Mouse (Mus musculus) T-cell, adult 2 months (primary cell): ENCODE results near the gene Hoxb8.

Source experiments
- DNase-seq: peaks from one replicate; pipeline ENCODE4 v3.0.0; 2022; ENCODE audit warnings: low spot score

The Hoxb8 gene

DNA sequence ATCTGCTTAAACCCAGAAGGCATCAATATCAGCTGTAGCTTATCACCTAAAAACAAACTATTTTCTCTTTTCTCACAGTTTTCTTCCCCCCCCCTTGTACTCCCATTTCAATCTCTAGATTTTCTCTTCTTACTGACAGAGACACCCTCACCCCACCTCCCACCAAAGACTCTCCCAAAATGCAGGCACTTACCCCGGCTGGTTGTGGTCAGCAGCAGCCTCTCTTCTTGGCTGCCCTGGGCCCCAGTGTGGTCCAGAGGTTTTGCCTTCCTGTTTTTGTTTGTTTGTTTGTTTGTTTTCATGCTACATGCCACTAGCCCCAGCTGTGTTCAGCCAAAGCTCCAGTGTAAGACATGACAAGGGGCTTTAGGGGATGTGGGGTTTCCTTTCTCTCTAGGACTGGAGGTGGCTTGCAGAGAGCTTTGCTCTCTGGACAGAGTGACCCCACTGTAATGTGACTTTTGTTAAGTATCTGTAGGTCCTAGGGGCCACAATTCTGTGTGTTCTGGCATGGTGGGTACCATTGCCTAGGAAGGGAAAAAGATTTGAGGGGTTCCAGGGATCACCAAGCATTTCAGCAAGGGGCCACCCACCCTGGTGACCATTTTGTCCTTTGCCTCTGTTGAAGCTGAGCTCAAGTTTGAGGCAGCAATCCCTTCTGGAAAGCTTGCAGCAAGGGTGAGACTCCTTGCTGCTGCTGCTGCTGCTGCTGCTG is 13.5 kb upstream of the Hoxb8 start:
- no peak for DNase-seq

DNA sequence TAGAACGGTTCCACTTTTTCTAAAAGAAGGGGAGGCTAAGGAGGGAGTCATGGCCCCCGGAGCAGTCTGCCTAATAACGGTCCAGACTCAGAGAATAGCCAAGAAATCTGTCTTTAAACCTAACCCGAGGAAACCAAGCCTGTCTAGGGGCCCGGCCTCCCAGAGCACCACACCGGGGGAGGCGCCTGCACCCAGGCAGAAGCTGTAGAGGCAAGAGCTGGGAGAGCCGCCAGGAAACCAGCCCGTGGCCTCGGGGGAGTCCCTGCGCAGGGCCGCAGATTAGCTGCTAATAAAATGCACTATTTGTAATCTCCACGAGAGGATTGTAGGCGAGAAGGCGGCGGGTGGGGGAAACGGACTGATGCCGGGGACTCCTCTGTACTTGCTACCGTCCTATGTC is 11.8 kb upstream of the Hoxb8 start:
- DNase-seq = no peak

DNA sequence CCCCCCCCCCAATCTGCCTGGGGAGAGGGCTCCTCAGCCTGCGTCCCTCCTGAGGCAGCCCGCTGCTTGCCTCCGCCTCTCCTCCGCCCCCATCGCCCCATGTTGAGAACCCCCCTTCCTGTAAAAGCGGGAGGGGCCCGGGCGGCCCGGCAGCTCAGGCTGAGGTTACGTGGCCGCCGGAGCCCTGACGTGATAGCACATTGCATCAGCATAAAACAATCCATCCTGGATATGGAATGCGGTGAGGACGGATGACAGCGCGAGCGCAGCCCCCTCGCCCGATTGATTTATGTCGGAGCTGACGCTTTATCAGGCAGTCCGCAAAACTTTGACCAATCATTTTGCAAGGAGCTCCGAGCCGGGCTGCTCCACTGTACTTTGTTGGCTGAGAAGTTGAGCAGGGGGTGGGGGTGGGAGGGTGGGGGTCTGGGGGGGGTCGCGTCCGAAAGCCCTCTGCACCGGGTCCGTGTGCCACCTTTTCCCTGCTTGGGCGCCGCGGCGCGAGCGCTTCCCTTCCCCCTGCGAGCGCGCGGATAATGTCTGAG is 10.6 kb upstream of the Hoxb8 start, which contains the start of gene Hoxb9:
TSS of gene Hoxb9 (plus strand) at position 462 of the 545 bp plus-strand sequence.
- DNase-seq = peak; percentile 46

DNA sequence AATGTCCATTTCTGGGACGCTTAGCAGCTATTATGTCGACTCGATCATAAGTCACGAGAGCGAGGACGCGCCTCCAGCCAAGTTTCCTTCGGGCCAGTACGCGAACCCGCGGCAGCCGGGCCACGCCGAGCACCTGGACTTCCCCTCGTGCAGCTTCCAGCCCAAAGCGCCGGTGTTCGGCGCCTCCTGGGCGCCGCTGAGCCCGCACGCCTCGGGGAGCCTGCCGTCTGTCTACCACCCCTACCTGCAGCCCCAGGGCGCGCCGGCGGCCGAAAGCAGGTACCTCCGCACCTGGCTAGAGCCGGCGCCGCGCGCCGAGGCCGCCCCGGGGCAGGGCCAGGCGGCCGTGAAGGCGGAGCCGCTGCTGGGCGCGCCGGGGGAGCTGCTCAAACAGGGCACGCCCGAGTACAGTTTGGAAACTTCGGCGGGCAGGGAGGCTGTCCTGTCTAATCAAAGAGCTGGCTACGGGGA is 10.1 kb upstream of the Hoxb8 start:
- no peak for DNase-seq

DNA sequence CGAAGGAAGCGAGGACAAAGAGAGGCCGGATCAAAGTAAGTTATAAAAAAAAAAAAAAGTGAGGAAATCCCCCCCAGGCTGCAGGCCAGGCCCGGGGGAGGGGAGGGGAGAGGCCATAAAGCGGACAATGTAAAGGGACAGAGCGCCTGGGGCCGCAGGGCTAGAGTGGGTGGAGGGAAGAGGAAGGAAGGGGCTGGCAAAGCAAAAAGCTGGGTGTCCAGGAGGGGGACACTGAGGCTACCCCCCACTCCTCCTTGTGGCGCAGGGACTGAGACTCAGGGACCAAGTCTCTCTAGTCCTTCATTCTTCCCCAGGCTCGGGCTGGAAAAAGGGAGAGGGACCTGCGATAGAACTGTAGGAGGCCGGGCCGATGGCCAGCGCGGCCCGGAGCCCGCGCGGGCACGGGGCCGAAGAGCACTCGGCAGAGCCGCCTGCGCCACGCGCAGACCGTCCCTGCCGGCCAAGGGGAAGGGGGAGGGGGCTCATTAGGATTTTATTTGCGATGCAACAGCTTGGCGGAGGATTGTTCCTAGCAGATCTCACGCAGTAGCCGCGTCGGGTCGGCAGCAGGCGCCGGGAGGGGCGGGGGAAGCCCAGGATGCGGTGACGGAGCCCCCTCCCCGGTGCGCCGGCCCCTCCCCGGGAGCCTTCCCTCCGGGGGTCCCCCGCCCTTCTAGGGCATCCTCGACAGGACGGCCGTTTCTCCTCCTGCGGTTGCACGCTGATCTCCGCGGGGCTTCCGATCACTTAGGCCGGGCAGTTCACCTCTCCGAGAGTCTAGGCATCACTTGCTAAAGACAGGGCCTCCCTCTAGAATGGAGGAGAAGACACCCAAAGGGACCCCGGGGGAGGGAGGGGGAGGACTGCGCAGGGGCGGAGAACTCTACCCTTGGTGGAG is 9.4 kb upstream of the Hoxb8 start:
- no peak for DNase-seq

DNA sequence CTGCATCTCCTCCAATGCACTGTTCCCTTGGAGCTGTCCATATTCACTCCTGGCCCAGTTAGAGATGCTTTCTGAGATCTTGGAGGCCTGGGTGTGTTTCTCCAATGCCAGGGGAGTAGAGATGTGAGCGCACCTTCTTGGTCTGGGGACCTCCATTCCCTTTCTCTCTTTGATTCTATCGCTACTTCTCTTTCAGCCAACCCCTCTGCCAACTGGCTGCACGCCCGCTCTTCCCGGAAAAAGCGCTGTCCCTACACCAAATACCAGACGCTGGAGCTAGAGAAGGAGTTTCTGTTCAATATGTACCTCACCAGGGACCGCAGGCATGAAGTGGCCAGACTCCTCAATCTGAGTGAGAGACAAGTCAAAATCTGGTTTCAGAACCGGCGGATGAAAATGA is 7.3 kb upstream of the Hoxb8 start:
- no peak for DNase-seq

DNA sequence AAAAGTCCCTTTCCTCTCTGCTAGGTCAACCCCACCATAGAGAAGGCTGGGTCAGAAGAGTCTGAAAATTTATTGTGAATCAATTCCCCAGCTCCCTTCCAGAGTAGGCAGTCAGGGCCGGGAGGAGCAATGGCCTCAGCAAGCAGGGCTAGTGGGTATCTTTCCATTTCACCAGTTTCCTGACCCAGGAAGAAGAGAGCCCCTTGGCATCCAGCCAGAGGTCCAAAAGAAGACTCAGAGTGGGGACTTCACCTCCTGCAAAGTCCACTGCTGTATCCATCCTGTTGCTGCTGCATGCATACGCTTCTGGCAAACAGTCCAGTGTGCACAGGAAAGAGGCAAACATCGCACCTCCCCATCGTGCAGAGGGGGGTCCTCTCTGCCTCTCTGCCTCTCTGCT is 5.8 kb upstream of the Hoxb8 start:
- DNase-seq = no peak

DNA sequence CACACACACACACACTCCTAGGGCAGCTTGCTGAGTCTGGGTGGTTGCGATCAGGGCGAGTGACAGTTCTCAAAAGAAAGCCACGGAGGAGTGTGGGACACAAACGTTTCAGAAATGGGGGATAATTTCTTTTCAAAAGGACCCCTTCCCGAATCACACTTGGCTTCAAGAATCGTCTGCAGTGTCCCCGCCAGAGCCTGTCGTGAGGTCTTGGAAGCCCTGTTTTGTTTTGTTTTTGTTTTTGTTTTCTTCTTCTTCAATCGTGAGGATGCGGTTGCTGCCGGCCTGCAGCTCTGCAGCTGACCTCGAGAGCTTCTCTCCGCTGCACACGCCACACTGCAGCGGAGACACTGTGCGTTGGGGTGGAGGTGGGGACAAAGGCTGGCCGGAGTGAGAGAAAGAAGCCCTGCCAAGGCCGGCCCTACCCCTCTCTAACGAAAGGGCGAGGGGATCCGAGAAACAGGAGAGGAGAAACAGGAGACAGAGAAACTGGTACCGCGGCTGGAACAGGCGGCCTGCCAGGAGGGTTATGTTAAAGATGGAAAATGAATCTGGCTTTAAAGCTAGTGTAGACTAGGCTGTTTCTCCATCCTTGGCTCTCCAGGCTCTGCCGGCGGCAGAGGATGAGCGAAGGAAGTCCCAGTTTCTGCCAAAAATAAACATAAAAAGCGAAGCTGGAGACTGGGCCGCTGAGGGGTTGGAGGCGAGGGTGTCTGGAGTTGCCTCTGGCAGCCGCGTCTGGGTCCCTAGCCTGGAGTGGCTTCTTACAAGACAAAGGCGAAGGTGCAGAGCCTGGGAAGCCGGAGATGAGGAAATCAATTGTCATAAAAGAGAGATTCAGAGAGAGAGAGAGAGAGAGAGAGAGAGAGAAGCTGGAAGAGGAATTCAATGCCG is 4.3 kb upstream of the Hoxb8 start:
- no peak for DNase-seq

DNA sequence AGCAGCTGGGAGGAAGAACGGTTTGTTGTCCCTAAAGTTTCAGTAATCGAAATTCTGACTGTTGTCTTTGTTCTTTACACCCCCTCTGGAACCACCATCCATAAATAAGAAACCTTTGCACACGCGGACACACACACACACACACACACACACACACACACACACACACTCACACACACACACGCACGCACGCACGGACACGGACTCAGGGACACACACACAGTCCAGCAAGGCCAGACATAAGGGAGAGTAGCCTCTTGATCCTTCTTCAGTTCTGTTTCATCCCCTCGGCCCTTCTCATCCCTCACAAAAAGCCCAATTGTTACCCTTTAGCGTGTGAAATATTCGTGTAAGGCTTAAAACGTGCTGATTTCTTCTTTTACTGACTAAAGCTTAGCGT is 3.4 kb upstream of the Hoxb8 start:
- no peak for DNase-seq

DNA sequence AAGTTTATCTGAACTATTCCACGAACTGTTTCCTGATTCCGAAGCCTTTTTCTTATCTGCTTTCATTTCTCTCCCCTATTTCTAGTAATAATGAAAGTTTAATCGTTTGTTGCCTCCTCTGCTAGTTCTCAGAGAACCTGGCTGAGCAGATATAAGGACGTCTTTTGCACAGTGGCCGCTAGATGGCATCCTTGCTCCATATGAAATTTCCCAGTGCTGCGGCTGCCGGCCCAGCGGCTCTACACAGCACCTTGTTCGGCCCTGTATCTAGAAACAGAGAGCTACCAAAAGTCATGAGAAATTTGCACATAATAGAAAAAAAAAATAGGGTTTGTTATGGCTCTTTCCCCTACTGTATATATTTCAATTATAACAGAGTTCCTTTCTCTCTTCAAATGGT is 2.9 kb upstream of the Hoxb8 start:
- DNase-seq = peak; percentile 82

DNA sequence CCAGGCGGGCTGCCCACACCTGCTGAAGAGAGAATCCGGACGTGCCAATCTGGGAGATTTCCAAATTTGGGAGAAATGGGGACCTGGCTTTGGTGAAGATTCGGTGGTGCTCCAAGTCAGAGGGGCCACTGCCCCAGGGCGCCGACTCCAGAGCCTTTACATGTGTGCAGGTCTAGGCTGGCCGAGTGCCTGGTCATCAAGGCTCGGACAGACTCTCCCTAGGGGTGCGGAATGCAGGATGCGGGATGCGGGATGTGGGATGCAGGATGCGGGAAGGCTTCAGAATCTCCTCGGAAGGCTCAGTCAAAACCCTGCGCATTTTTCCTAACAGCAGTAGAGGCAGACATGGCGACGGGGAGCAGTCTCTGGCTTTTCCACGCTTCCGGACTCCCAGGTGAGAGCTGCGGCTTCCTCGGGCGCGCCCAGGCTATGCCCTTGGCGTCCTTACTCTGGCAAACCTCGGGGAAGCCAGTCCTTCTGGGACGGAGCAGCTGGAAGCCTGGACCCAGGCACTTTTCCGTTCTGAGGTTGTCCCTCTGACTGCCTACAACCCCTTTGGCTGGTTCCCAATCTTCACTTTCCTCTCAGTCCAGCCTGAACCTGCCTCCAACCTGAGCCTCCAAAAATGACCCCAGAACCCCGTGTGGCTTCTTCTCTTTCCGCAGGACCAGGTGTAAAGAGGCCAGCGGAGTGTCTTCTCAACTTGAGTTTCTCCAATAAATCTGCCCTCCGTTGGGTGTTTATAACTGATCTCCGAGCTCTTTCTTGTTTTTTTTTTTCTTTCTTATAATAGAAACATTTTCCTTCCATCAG is 2.1 kb upstream of the Hoxb8 start:
- DNase-seq = no peak

DNA sequence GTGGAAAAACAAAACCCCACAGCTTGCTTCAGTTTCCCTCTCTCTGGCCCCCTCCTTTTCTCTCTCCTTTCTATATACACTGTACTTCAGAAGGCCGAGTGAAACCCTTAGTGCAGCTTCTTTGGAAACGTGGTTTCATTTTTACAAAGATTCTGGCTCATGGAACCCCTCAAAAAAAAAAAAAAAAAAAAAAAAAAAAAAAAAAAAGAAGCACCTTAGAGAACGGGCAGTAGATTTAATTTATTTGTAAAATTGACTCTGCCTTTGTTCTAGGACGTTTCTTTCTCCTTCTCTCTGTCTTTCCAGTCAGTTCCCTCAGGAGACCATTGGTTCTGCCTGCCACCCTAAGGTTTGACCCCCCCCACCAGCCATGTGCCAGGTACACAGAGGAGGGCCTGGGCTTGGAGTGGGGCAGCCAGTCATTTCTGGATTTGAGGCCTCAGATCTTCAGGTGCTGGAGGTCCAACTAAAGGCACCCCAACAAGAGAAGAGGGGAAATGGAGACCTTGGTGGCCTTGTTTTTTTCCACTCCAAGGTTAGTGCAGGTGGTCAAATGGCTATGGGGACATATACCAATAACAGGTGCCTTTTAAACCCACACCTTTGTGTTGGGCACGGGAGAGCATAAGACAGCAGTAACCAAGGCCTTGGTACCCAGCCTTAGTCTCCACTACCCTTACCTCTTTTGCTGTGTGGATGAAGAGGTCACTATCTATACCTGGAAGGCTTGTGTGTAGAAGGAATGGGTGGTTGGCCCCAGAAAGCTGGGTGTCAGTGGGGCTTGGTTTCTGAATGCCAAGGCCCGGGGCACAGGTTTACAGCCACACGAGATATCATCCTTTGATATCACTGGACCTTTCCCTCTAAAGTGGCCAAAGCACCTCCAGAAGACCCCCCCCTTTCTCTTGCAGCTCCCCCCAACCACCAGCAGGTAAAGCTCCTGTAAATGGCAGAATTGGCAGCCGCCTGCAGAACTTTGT is 1.0 kb upstream of the Hoxb8 start:
- no peak for DNase-seq

DNA sequence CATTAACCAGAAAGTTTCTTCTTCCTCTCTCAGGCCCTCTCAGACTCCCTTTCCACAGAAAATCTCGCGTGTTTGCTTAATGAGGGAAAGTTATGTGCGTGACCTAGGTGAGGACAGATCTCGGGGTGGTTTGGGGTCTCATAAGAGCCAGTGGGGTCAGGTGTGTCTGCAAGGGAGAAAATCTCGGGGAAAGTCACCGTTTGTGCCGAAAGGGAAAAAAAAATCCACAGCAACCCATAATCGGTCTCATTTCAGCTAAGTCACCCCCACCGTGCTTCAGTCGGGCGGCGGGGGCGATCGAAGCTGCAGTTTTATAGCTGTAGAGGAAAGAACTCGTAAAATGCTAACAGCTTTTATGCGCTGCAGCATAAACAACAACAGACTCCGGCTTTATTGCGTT is 309 bp upstream of the Hoxb8 start:
- DNase-seq = no peak

DNA sequence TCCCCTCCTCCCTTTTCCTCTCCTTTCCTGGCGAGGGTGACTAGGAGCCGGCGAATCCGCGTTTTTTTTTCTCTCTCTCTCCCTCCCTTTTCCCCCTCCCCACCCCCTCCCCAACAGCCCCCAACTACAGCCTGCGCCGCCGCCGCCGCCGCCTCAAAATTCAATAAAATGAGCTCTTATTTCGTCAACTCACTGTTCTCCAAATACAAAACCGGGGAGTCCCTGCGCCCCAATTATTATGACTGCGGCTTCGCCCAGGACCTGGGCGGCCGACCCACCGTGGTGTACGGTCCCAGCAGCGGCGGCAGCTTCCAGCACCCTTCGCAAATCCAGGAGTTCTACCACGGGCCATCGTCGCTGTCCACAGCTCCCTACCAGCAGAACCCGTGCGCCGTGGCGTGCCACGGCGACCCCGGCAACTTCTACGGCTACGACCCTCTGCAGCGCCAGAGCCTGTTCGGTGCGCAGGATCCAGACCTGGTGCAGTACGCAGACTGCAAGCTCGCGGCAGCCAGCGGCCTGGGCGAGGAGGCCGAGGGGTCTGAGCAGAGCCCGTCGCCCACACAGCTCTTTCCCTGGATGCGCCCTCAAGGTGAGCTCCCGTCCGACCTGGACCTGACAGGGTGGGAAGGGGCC is 1.2 kb downstream of the Hoxb8 start:
- DNase-seq = no peak

DNA sequence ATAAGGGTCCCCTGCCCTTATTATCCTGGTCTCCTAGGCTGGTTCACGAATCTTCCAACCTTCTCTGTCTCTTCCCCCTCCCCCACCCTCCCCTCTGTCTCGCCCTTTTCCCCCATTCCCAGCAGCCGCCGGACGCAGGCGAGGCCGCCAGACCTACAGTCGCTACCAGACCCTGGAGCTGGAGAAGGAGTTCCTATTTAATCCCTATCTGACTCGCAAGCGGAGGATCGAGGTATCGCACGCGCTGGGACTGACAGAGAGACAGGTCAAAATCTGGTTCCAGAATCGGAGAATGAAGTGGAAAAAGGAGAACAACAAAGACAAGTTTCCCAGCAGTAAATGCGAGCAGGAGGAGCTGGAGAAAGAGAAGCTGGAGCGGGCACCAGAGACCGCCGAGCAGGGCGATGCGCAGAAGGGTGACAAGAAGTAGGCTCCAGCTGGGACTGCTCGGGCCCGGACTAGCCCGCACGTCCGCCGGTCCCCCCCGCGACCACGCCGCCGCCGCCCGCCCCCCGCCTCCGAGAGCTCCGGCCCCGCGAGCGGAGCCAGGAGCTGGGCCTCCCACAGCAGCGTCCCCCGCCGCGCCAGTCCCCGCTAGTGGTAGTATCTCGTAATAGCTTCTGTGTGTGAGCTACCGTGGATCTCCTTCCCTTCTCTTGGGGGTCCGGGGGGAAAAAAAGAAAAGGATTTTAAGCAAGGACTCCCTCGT is 2.5 kb downstream of the Hoxb8 start:
- DNase-seq = peak; percentile 30

DNA sequence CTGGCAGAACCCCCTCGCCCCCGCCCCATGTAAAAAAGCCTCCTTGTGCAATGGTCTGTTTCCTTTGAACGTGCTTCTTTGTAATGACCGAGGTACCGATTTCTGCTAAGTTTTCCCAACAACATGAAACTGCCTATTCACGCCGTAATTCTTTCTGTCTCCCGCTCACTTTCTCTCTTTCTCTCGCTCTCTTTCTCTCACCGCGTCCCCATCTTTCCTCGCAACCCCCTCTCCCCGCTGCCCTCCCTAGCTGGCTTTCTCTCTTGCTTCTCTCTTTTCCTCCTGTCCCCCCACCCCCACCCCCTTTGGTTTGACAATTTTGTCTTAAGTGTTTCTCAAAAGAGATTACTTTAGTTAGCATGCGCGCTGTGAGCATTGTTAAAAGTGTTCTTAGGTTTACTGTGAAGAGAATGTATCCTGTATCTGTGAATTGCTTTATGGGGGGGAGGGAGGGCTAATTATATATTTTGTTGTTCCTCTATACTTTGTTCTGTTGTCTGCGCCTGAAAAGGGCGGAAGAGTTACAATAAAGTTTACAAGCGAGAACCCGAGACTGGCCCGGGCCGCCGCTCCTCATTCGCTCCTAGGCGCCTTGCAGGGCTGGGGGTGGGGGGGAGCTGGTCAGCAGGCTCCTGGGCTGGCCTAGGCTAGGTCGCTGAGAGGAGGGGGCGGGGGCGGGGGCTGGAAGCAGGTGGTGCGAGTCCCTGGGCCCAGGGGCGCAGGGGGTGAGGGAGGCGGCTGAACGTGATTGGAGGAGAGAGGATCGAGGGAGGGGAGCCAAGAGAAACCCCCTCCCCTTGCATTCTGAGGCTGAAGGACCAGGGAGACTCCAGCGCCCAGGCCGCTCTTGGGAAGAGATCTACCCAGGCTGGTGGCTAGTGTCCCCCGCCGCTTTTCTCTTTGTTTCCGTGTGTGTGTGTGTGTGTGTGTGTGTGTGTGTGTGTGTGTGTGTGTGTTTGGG is 3.3 kb downstream of the Hoxb8 start:
- DNase-seq = no peak
